Comparison of ENCODE assay signal across 12 mouse cellular contexts in the genomic region with DNA sequence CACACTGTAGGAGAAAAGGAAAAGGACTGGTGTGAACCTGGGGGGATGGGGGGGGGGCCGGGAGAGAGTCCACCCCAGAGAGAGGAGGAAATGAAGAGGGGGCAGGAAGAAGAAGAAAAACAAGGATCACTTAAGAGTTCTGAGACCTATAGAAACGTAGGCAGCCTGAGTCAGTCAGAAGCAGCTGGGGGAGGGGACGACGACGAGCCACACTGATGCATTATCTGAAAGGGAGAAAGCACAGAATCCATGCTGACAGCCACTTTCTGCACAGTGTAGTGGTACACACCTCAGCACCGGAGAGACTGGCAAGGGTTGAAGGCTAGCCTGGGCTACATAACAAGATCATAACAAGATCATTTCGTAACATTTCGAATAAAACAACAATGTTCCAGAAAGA. TPM values are rescaled to one million over a fixed set of nuclear protein-coding genes. Genes with fewer than 3 reads are reported as not detected.
DNase-seq lines count a peak whose midpoint lies in the region; ATAC-seq and TF ChIP-seq lines count a peak whose summit lies in the region.
"Had no signal": no experiment of that assay in that cellular context is flagged by ENCODE, and none has a peak within 500 bp of the region (broad histone marks: within the 10 kb centered on the region; RNA-seq: fewer than 3 reads in every experiment).

No protein-coding gene starts in this region.

- H3K27me3 ChIP-seq in heart, embryonic 11.5 days (ENCODE audit: control insufficient read depth, insufficient read depth, low read length): no peaks in the 10 kb centered on the region
- no peaks in the 10 kb centered on the region for H3K27me3 ChIP-seq in thymus, adult 2 months (ENCODE audit: control insufficient read depth, insufficient read depth, low read length)
- no peaks in the 10 kb centered on the region for H3K27me3 ChIP-seq in liver, embryonic 12.5 days (replicated peaks)
- H3K27me3 ChIP-seq: neural tube, embryonic 12.5 days had no signal

- DNase-seq in heart, adult 9 months (ENCODE audit: low spot score in 2 of 2): no peak
- peak; percentile 40 for DNase-seq in thymus, postnatal 4 days
- no peak for DNase-seq in thymus, adult 2 months
- DNase-seq in layer of hippocampus, adult 18-20 months (ENCODE audit: low spot score in 2 of 2): no peak
- no peak for DNase-seq in thymus, postnatal 10 days (ENCODE audit: low spot score in 2 of 2)
- DNase-seq: cerebellum, adult 11-12 months; kidney, postnatal 10 days had no signal

- H3K27ac ChIP-seq in heart, embryonic 11.5 days (ENCODE audit: low read depth, low read length): no peak overlapping the region
- H3K27ac ChIP-seq in thymus, adult 2 months (ENCODE audit: control insufficient read depth, insufficient read depth, low read length): no peak overlapping the region
- H3K27ac ChIP-seq in liver, embryonic 12.5 days: peak overlapping the region; percentile 54; the same call in 1 of the 2 replicates
- H3K27ac ChIP-seq: limb, embryonic 10.5 days; neural tube, embryonic 12.5 days had no signal

- TF ChIP-seq POLR2A in thymus, adult 2 months (IDR thresholded peaks at IDR 0.05; ENCODE audit: control insufficient read depth, extremely low read depth, insufficient read depth, low read length, poor library complexity): no peak

- no peak for TF ChIP-seq CTCF in thymus, adult 2 months (IDR thresholded peaks at IDR 0.05; ENCODE audit: borderline replicate concordance, control insufficient read depth, extremely low read depth, insufficient read depth, low read length, poor library complexity)

- ATAC-seq in heart, embryonic 11.5 days (replicated peaks; ENCODE audit: insufficient number of reproducible peaks, low FRiP score, low TSS enrichment): no peak; the same call in 1 of the 2 replicates
- peak; percentile 63 for ATAC-seq in liver, embryonic 12.5 days
- ATAC-seq: midbrain, embryonic 16.5 days had no signal

- WGBS in heart, embryonic 11.5 days (ENCODE audit: insufficient replicate concordance): 36% methylated on average over 8 of the region's 8 CpGs
- 75% methylated on average over 8 of the region's 8 CpGs for WGBS in thymus, adult 2 months
- WGBS in liver, embryonic 12.5 days (ENCODE audit: insufficient replicate concordance): 26% methylated on average over 8 of the region's 8 CpGs

- H3K4me3 ChIP-seq in heart, embryonic 11.5 days (ENCODE audit: low read depth, low read length): no peak overlapping the region
- H3K4me3 ChIP-seq in thymus, adult 2 months (ENCODE audit: control insufficient read depth, insufficient read depth, low read length): no peak overlapping the region
- H3K4me3 ChIP-seq in liver, embryonic 12.5 days: peak overlapping the region; percentile 40
- H3K4me3 ChIP-seq: limb, embryonic 10.5 days; neural tube, embryonic 12.5 days had no signal

- H3K9me3 ChIP-seq in heart, embryonic 11.5 days (replicated peaks; ENCODE audit: control insufficient read depth, low read length): no peaks in the 10 kb centered on the region
- H3K9me3 ChIP-seq in liver, embryonic 12.5 days (replicated peaks): no peaks in the 10 kb centered on the region
- H3K9me3 ChIP-seq: limb, embryonic 10.5 days; neural tube, embryonic 12.5 days had no signal

- H3K36me3 ChIP-seq in heart, embryonic 11.5 days (ENCODE audit: control insufficient read depth, insufficient read depth, low read length): no peaks in the 10 kb centered on the region
- no peaks in the 10 kb centered on the region for H3K36me3 ChIP-seq in thymus, adult 2 months (ENCODE audit: control insufficient read depth, insufficient read depth, low read length)
- no peaks in the 10 kb centered on the region for H3K36me3 ChIP-seq in liver, embryonic 12.5 days
- H3K36me3 ChIP-seq: limb, embryonic 10.5 days; neural tube, embryonic 12.5 days had no signal

- H3K9ac ChIP-seq in heart, embryonic 11.5 days (ENCODE audit: low read depth, low read length): no peak overlapping the region
- peak overlapping the region; percentile 49; the same call in 1 of the 2 replicates for H3K9ac ChIP-seq in liver, embryonic 12.5 days
- H3K9ac ChIP-seq: neural tube, embryonic 12.5 days had no signal

- no peaks in the 10 kb centered on the region for H3K4me1 ChIP-seq in heart, embryonic 11.5 days (ENCODE audit: control insufficient read depth, insufficient read depth, low read length)
- H3K4me1 ChIP-seq in thymus, adult 2 months (replicated peaks; ENCODE audit: control insufficient read depth, insufficient read depth, low read length): no peaks in the 10 kb centered on the region
- H3K4me1 ChIP-seq in liver, embryonic 12.5 days: peaks cover 17% of the 10 kb centered on the region
- H3K4me1 ChIP-seq: neural tube, embryonic 12.5 days had no signal

- H3K4me2 ChIP-seq in heart, embryonic 11.5 days: peak overlapping the region; percentile 46
- H3K4me2 ChIP-seq in liver, embryonic 12.5 days: peak overlapping the region; percentile 62
- H3K4me2 ChIP-seq: neural tube, embryonic 12.5 days had no signal

RNA-seq across cellular contexts. Expression of a gene that starts 15.7 kb away (rescaled TPM):
- polyA plus RNA-seq in heart, embryonic 11.5 days (2014; fragmentation: Nextera tagmentation; extraction: Ambion mirVana): 2.8 and 3.6 TPM in 2 replicates
- 2.0 and 2.2 TPM in 2 replicates for polyA plus RNA-seq in thymus, adult 2 months (2012; rRNA removed)
- 6.2 and 7.1 TPM in 2 replicates for polyA plus RNA-seq in liver, embryonic 12.5 days (2016; fragmentation: Nextera tagmentation; extraction: Ambion mirVana)
- 1 to 10 TPM; 1.3 to 1.8 TPM for total RNA-seq in layer of hippocampus, adult 18-20 months (2021)

RNA-seq across cellular contexts. Expression of a gene that starts 48.5 kb away (rescaled TPM):
- polyA plus RNA-seq in heart, embryonic 11.5 days (2014; fragmentation: Nextera tagmentation; extraction: Ambion mirVana): 1.5 and 1.7 TPM in 2 replicates
- 0.50 and 0.62 TPM in 2 replicates for polyA plus RNA-seq in thymus, adult 2 months (2012; rRNA removed)
- 6.7 and 6.9 TPM in 2 replicates for polyA plus RNA-seq in liver, embryonic 12.5 days (2016; fragmentation: Nextera tagmentation; extraction: Ambion mirVana)
- total RNA-seq in layer of hippocampus, adult 18-20 months (2021): 10 to 100 TPM; 11.2 to 12.3 TPM

RNA-seq across cellular contexts. Expression of a gene that starts 49.7 kb away (rescaled TPM):
- 244 and 250 TPM in 2 replicates for polyA plus RNA-seq in heart, embryonic 11.5 days (2014; fragmentation: Nextera tagmentation; extraction: Ambion mirVana)
- 57.9 and 66.2 TPM in 2 replicates for polyA plus RNA-seq in thymus, adult 2 months (2012; rRNA removed)
- 216 and 222 TPM in 2 replicates for polyA plus RNA-seq in liver, embryonic 12.5 days (2016; fragmentation: Nextera tagmentation; extraction: Ambion mirVana)
- 10 to 100 TPM; 82.6 to 88.7 TPM for total RNA-seq in layer of hippocampus, adult 18-20 months (2021)

RNA-seq across cellular contexts. Expression of a gene that starts 49.8 kb away (rescaled TPM):
- 24.5 and 30.2 TPM in 2 replicates for polyA plus RNA-seq in heart, embryonic 11.5 days (2014; fragmentation: Nextera tagmentation; extraction: Ambion mirVana)
- polyA plus RNA-seq in thymus, adult 2 months (2012; rRNA removed): 5.6 and 6.3 TPM in 2 replicates
- polyA plus RNA-seq in liver, embryonic 12.5 days (2016; fragmentation: Nextera tagmentation; extraction: Ambion mirVana): 20.0 and 20.3 TPM in 2 replicates
- total RNA-seq in layer of hippocampus, adult 18-20 months (2021): 10 to 100 TPM; 13.0 to 14.8 TPM

RNA-seq across cellular contexts. Expression of a gene that starts 50.3 kb away (rescaled TPM):
- 7.4 and 15.8 TPM in 2 replicates for polyA plus RNA-seq in heart, embryonic 11.5 days (2014; fragmentation: Nextera tagmentation; extraction: Ambion mirVana)
- 13.5 and 16.5 TPM in 2 replicates for polyA plus RNA-seq in thymus, adult 2 months (2012; rRNA removed)
- polyA plus RNA-seq in liver, embryonic 12.5 days (2016; fragmentation: Nextera tagmentation; extraction: Ambion mirVana): 17.8 and 17.9 TPM in 2 replicates
- total RNA-seq in layer of hippocampus, adult 18-20 months (2021): 10 to 100 TPM; 21.9 to 24.9 TPM
